ENCODE assay signal across 8 mouse cellular contexts in the genomic region with DNA sequence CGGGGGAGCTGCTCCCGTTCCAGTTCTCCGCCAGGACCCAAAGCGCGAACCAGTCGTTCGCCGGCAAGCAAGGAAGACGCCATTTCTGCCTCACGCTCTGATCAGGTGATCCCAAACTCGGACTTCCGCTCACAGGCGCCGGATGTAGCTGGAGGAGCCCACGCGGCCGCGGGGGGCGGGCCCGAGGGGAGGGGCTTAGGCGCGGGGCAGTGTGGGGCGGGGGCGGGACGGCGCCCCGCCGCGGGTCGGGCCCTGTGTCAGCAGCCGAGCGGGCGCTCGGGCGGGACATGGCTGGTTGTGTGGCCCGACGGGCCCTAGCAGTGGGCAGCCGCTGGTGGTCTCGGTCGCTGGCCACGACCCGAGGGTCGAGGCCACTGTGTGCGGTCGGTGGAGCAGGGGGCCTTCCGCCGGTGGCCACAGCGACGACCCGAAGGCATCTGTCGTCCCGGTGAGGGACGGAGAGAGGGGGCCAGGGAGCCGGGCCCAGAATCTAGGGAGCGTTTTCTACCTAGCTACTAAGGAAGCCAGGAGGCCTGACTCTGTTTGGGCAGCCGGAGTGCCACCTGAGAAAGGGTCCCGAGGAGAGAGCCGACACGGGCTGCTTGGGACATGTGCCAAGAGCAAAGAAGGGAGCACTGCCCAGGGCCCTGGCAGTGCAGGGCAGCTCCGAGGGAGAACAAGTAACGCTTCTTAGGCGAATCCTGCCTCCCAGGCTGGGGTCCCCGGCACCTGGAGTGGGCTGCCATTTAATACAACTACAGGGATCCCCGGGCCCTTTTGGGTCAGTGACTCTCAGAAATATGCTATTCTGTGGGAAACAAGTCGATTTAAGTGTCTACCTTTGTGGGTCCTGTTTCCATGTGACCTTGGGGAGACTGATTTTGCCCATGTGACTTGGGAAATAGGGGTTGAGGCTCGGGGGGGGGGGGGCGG. TPM values are rescaled to one million over a fixed set of nuclear protein-coding genes. Genes with fewer than 3 reads are reported as not detected.
DNase-seq lines count a peak whose midpoint lies in the region; ATAC-seq lines count a peak whose summit lies in the region.

Gene Tmem199, minus strand, starts transcription at position 148 of the 933 bp plus-strand sequence.
Gene Poldip2, plus strand, starts transcription at position 169 of the 933 bp plus-strand sequence.

- peak; percentile 97 for DNase-seq in ZHBTc4 (ENCODE audit: low read depth, low spot score)
- peak; percentile 78 to 86 for DNase-seq in gastrocnemius, adult 8-10 months (ENCODE audit: low spot score in 2 of 2)
- DNase-seq in hindlimb bud, embryonic 11.5 days (ENCODE audit: extremely low spot score, low read depth, low spot score) = peak; percentile 62
- peak; percentile 65 to 87 for DNase-seq in left cerebral cortex, adult 8-10 months (ENCODE audit: low spot score in 2 of 2)
- peak; percentile 94 to 95 for DNase-seq in right cerebral cortex, postnatal 10 days (ENCODE audit: low spot score in 2 of 2)
- peak; percentile 84 for DNase-seq in urinary bladder, postnatal 25 days (ENCODE audit: low spot score)

- ATAC-seq in common myeloid progenitor, adult 5-6 weeks (replicated peaks; ENCODE audit: low read depth, poor library complexity, severe bottlenecking) = peak; percentile 92

- peaks cover 61% of the 10 kb centered on the region for H3K36me3 ChIP-seq in megakaryocyte, embryonic 14.5 days (replicated peaks; ENCODE audit: low read length)

- no peaks in the 10 kb centered on the region for H3K27me3 ChIP-seq in megakaryocyte, embryonic 14.5 days (replicated peaks)

- peak within 1 kb of the TSS; percentile 96 for H3K4me3 ChIP-seq in megakaryocyte, embryonic 14.5 days (replicated peaks)

- peaks cover 33% of the 10 kb centered on the region for H3K4me1 ChIP-seq in megakaryocyte, embryonic 14.5 days

- no peaks in the 10 kb centered on the region for H3K9me3 ChIP-seq in megakaryocyte, embryonic 14.5 days

RNA-seq across cellular contexts. Expression of gene Tmem199, which starts in this region (rescaled TPM):
- 23.4 and 24.8 TPM in 2 replicates for total RNA-seq in common myeloid progenitor, adult 5-6 weeks (2017)
- 10 to 100 TPM; 11.0 to 16.0 (median 14.4) TPM for total RNA-seq in gastrocnemius, adult 8-10 months (2022)
- 10 to 100 TPM; 39.4 to 42.9 (median 41.8) TPM for total RNA-seq in left cerebral cortex, adult 8-10 months (2022)
- polyA plus RNA-seq in megakaryocyte, embryonic 14.5 days (2012; ENCODE audit: insufficient read depth, low replicate concordance) = 12.0 and 12.6 TPM in 2 replicates

RNA-seq across cellular contexts. Expression of gene Poldip2, which starts in this region (rescaled TPM):
- 61.4 and 70.8 TPM in 2 replicates for total RNA-seq in common myeloid progenitor, adult 5-6 weeks (2017)
- 100 to 1,000 TPM in 1 of 4 experiments, 10 to 100 TPM in 3; 95.0 to 105 (median 98.5) TPM for total RNA-seq in gastrocnemius, adult 8-10 months (2022)
- total RNA-seq in left cerebral cortex, adult 8-10 months (2022) = 100 to 1,000 TPM; 116 to 125 (median 118) TPM
- polyA plus RNA-seq in megakaryocyte, embryonic 14.5 days (2012; ENCODE audit: insufficient read depth, low replicate concordance) = 1.8 and 16.7 TPM in 2 replicates

Comparison
In these comparisons a context has a peak if more than half of its experiments do, and no peak if none do; other contexts are left out.
1. Peak in every context shown above with its lines: DNase-seq, ATAC-seq and H3K4me3 ChIP-seq.